Mouse (Mus musculus): ENCODE results near the gene Car11.

GRCm38 (mm10) chr7:45716952-45717917, 17.6 kb downstream of the Car11 start:
- peak in 1 of 2 experiments; percentile 39; a peak in 1 of 4 replicates for TF ChIP-seq POLR2A (IDR thresholded peaks at IDR 0.05; ENCODE audit: control insufficient read depth in 1 of 2, insufficient read depth in 1 of 2, low read depth in 1 of 2, low read length in 2 of 2, poor library complexity in 1 of 2)
- TF ChIP-seq TCF12 (IDR thresholded peaks at IDR 0.05; ENCODE audit: low read depth, low read length), result 0 out of 2 replicates have a peak, but pooled peaks have one; percentile 13
- TF ChIP-seq MAX (IDR thresholded peaks at IDR 0.05; ENCODE audit: low read length), result no peak
- TF ChIP-seq E2F4 (IDR thresholded peaks at IDR 0.05; ENCODE audit: borderline replicate concordance, low read depth, low read length), result no peak
- TF ChIP-seq POLR2AphosphoS2 (IDR thresholded peaks at IDR 0.05; ENCODE audit: low read length), result no peak
- TF ChIP-seq CHD1 (IDR thresholded peaks at IDR 0.05; ENCODE audit: low read depth, low read length), result peak; percentile 85; the same call in 1 of the 2 replicates
- TF ChIP-seq CTCF (IDR thresholded peaks at IDR 0.05 in 2 of 3, conservative IDR thresholded peaks at IDR 0.05 in 1 of 3; ENCODE audit: control insufficient read depth in 1 of 3, insufficient read depth in 1 of 3, low read depth in 2 of 3, low read length in 3 of 3, poor library complexity in 1 of 3, severe bottlenecking in 1 of 3), result no peak
- TF ChIP-seq MAFK (IDR thresholded peaks at IDR 0.05; ENCODE audit: borderline replicate concordance, low read depth, low read length), result no peak
- no peak for TF ChIP-seq TAL1 (IDR thresholded peaks at IDR 0.05; ENCODE audit: low read length)
- no peak for TF ChIP-seq EP300 (IDR thresholded peaks at IDR 0.05; ENCODE audit: low read depth in 1 of 2, low read length in 2 of 2)

All from MEL (cell line).